Mouse (Mus musculus): ENCODE results near the gene Flcn. TPM values are rescaled to one million over a fixed set of nuclear protein-coding genes. Genes with fewer than 3 reads are reported as not detected.

Flcn gene
- polyA plus RNA-seq, 1 experiment from 2014 or later: 34.3 TPM

GRCm38 (mm10) chr11:59769307-59769706 is 40.5 kb downstream of the Flcn start:
- H3K4me3 ChIP-seq (ENCODE audit: control insufficient read depth in 1 of 2, insufficient read depth in 1 of 2, low read depth in 1 of 2, low read length in 2 of 2): no peak overlapping the region
- WGBS: 84% methylated on average over 2 of the region's 2 CpGs
- no peak overlapping the region for H3K9ac ChIP-seq (ENCODE audit: low read length)
- no peaks in the 10 kb centered on the region for H3K27me3 ChIP-seq (ENCODE audit: control insufficient read depth, insufficient read depth, low read length)
- peaks cover 5 to 11% of the 10 kb centered on the region in 2 experiments for H3K4me1 ChIP-seq (ENCODE audit: control insufficient read depth in 2 of 2, insufficient read depth in 2 of 2, low read length in 2 of 2)
- H3K9me3 ChIP-seq (ENCODE audit: control insufficient read depth, low read length): no peaks in the 10 kb centered on the region
- peaks cover 98% of the 10 kb centered on the region for H3K36me3 ChIP-seq (ENCODE audit: control insufficient read depth, insufficient read depth, low read length)
- no peak overlapping the region for H3K4me2 ChIP-seq (ENCODE audit: low read length)
- H3K27ac ChIP-seq (replicated peaks in 1 of 2; ENCODE audit: control insufficient read depth in 1 of 2, insufficient read depth in 1 of 2, low read depth in 2 of 2, low read length in 2 of 2): no peak overlapping the region
- ATAC-seq (ENCODE audit: insufficient number of reproducible peaks, insufficient read depth, low FRiP score, low read depth): no peak

- no peak overlapping the region for H3K27ac ChIP-seq (replicated peaks in 1 of 2; ENCODE audit: control insufficient read depth in 1 of 2, insufficient read depth in 1 of 2, low read depth in 2 of 2, low read length in 2 of 2)
- no peaks in the 10 kb centered on the region for H3K27me3 ChIP-seq (ENCODE audit: control insufficient read depth, insufficient read depth, low read length)
- no peak overlapping the region for H3K4me3 ChIP-seq (ENCODE audit: control insufficient read depth in 1 of 2, insufficient read depth in 1 of 2, low read depth in 1 of 2, low read length in 2 of 2)
- ATAC-seq (ENCODE audit: insufficient number of reproducible peaks, insufficient read depth, low FRiP score, low read depth): no peak
- peaks cover 20 to 27% of the 10 kb centered on the region in 2 experiments for H3K4me1 ChIP-seq (ENCODE audit: control insufficient read depth in 2 of 2, insufficient read depth in 2 of 2, low read length in 2 of 2)
- no peak overlapping the region for H3K9ac ChIP-seq (ENCODE audit: low read length)
- peaks cover 99% of the 10 kb centered on the region for H3K36me3 ChIP-seq (ENCODE audit: control insufficient read depth, insufficient read depth, low read length)
- 97% methylated on average over 6 of the region's 6 CpGs for WGBS
- no peak overlapping the region for H3K4me2 ChIP-seq (ENCODE audit: low read length)
- no peaks in the 10 kb centered on the region for H3K9me3 ChIP-seq (ENCODE audit: control insufficient read depth, low read length)
Measured at GRCm38 (mm10) chr11:59760796-59761195, 49.0 kb downstream of the Flcn start.

- 77% methylated on average over 2 of the region's 2 CpGs for WGBS
- Histone ChIP-seq H3K27ac (replicated peaks in 1 of 2; ENCODE audit: control insufficient read depth in 1 of 2, insufficient read depth in 1 of 2, low read depth in 2 of 2, low read length in 2 of 2) (peak overlapping the region; percentile 70 to 73), H3K36me3 (ENCODE audit: control insufficient read depth, insufficient read depth, low read length) (peaks cover 99% of the 10 kb centered on the region), H3K9ac (ENCODE audit: low read length) (no peak overlapping the region), H3K4me3 (ENCODE audit: control insufficient read depth in 1 of 2, insufficient read depth in 1 of 2, low read depth in 1 of 2, low read length in 2 of 2) (no peak overlapping the region), H3K9me3 (ENCODE audit: control insufficient read depth, low read length) (no peaks in the 10 kb centered on the region), H3K4me1 (ENCODE audit: control insufficient read depth in 2 of 2, insufficient read depth in 2 of 2, low read length in 2 of 2) (peaks cover 20 to 27% of the 10 kb centered on the region in 2 experiments), H3K4me2 (ENCODE audit: low read length) (0 out of 2 replicates have a peak overlapping the region, but pooled peaks have one; percentile 3), H3K27me3 (ENCODE audit: control insufficient read depth, insufficient read depth, low read length) (no peaks in the 10 kb centered on the region)
- ATAC-seq (ENCODE audit: insufficient number of reproducible peaks, insufficient read depth, low FRiP score, low read depth): 0 out of 2 replicates have a peak, but pooled peaks have one; percentile 14
Measured at GRCm38 (mm10) chr11:59759626-59760025, 50.2 kb downstream of the Flcn start.

- H3K27ac ChIP-seq (replicated peaks in 1 of 2; ENCODE audit: control insufficient read depth in 1 of 2, insufficient read depth in 1 of 2, low read depth in 2 of 2, low read length in 2 of 2): peak overlapping the region; percentile 70 to 73
- no peak overlapping the region for H3K4me3 ChIP-seq (ENCODE audit: control insufficient read depth in 1 of 2, insufficient read depth in 1 of 2, low read depth in 1 of 2, low read length in 2 of 2)
- 16% methylated on average over 4 of the region's 4 CpGs for WGBS
- H3K27me3 ChIP-seq (ENCODE audit: control insufficient read depth, insufficient read depth, low read length): no peaks in the 10 kb centered on the region
- ATAC-seq (ENCODE audit: insufficient number of reproducible peaks, insufficient read depth, low FRiP score, low read depth): peak; percentile 36; the same call in 1 of the 2 replicates
- peaks cover 20 to 27% of the 10 kb centered on the region in 2 experiments for H3K4me1 ChIP-seq (ENCODE audit: control insufficient read depth in 2 of 2, insufficient read depth in 2 of 2, low read length in 2 of 2)
- H3K9ac ChIP-seq (ENCODE audit: low read length): peak overlapping the region; percentile 14; the same call in 1 of the 2 replicates
- H3K36me3 ChIP-seq (ENCODE audit: control insufficient read depth, insufficient read depth, low read length): peaks cover 99% of the 10 kb centered on the region
- no peaks in the 10 kb centered on the region for H3K9me3 ChIP-seq (ENCODE audit: control insufficient read depth, low read length)
- H3K4me2 ChIP-seq (ENCODE audit: low read length): peak overlapping the region; percentile 37
Measured at GRCm38 (mm10) chr11:59759178-59759577, 50.6 kb downstream of the Flcn start.

- Histone ChIP-seq H3K27ac (replicated peaks in 1 of 2; ENCODE audit: control insufficient read depth in 1 of 2, insufficient read depth in 1 of 2, low read depth in 2 of 2, low read length in 2 of 2) (peak overlapping the region; percentile 63 to 73; a peak in 3 of 4 replicates), H3K4me2 (ENCODE audit: low read length) (peak overlapping the region; percentile 37; the same call in 1 of the 2 replicates), H3K9ac (ENCODE audit: low read length) (peak overlapping the region; percentile 14; the same call in 1 of the 2 replicates), H3K36me3 (ENCODE audit: control insufficient read depth, insufficient read depth, low read length) (peaks cover 99% of the 10 kb centered on the region), H3K4me1 (ENCODE audit: control insufficient read depth in 2 of 2, insufficient read depth in 2 of 2, low read length in 2 of 2) (peaks cover 20 to 27% of the 10 kb centered on the region in 2 experiments), H3K9me3 (ENCODE audit: control insufficient read depth, low read length) (no peaks in the 10 kb centered on the region), H3K27me3 (ENCODE audit: control insufficient read depth, insufficient read depth, low read length) (no peaks in the 10 kb centered on the region), H3K4me3 (ENCODE audit: control insufficient read depth in 1 of 2, insufficient read depth in 1 of 2, low read depth in 1 of 2, low read length in 2 of 2) (no peak overlapping the region)
- ATAC-seq (ENCODE audit: insufficient number of reproducible peaks, insufficient read depth, low FRiP score, low read depth): no peak
- 67% methylated on average over 9 of the region's 9 CpGs for WGBS
Measured at GRCm38 (mm10) chr11:59758191-59758985, 51.4 kb downstream of the Flcn start.

GRCm38 (mm10) chr11:59756351-59756750 is 53.5 kb downstream of the Flcn start:
- Histone ChIP-seq H3K4me3 (ENCODE audit: control insufficient read depth in 1 of 2, insufficient read depth in 1 of 2, low read depth in 1 of 2, low read length in 2 of 2) (no peak overlapping the region), H3K27me3 (ENCODE audit: control insufficient read depth, insufficient read depth, low read length) (no peaks in the 10 kb centered on the region), H3K36me3 (ENCODE audit: control insufficient read depth, insufficient read depth, low read length) (peaks cover 99% of the 10 kb centered on the region), H3K9ac (ENCODE audit: low read length) (no peak overlapping the region), H3K4me2 (ENCODE audit: low read length) (no peak overlapping the region), H3K27ac (replicated peaks in 1 of 2; ENCODE audit: control insufficient read depth in 1 of 2, insufficient read depth in 1 of 2, low read depth in 2 of 2, low read length in 2 of 2) (no peak overlapping the region), H3K9me3 (ENCODE audit: control insufficient read depth, low read length) (no peaks in the 10 kb centered on the region), H3K4me1 (ENCODE audit: control insufficient read depth in 2 of 2, insufficient read depth in 2 of 2, low read length in 2 of 2) (peaks cover 20 to 27% of the 10 kb centered on the region in 2 experiments)
- no peak for ATAC-seq (ENCODE audit: insufficient number of reproducible peaks, insufficient read depth, low FRiP score, low read depth)
- WGBS: 85% methylated on average over 4 of the region's 4 CpGs

GRCm38 (mm10) chr11:59754504-59754903 is 55.3 kb downstream of the Flcn start:
- H3K9ac ChIP-seq (ENCODE audit: low read length): no peak overlapping the region
- H3K36me3 ChIP-seq (ENCODE audit: control insufficient read depth, insufficient read depth, low read length): peaks cover 99% of the 10 kb centered on the region
- no peaks in the 10 kb centered on the region for H3K27me3 ChIP-seq (ENCODE audit: control insufficient read depth, insufficient read depth, low read length)
- no peak overlapping the region for H3K27ac ChIP-seq (replicated peaks in 1 of 2; ENCODE audit: control insufficient read depth in 1 of 2, insufficient read depth in 1 of 2, low read depth in 2 of 2, low read length in 2 of 2)
- WGBS: 88% methylated on average over 6 of the region's 6 CpGs
- ATAC-seq (ENCODE audit: insufficient number of reproducible peaks, insufficient read depth, low FRiP score, low read depth): no peak
- H3K4me1 ChIP-seq (ENCODE audit: control insufficient read depth in 2 of 2, insufficient read depth in 2 of 2, low read length in 2 of 2): peaks cover 16 to 22% of the 10 kb centered on the region in 2 experiments
- no peaks in the 10 kb centered on the region for H3K9me3 ChIP-seq (ENCODE audit: control insufficient read depth, low read length)
- no peak overlapping the region for H3K4me2 ChIP-seq (ENCODE audit: low read length)
- no peak overlapping the region for H3K4me3 ChIP-seq (ENCODE audit: control insufficient read depth in 1 of 2, insufficient read depth in 1 of 2, low read depth in 1 of 2, low read length in 2 of 2)
